Mouse (Mus musculus) stomach, embryonic 15.5 days (tissue): ENCODE measurements at regions not wholly inside any gene's neighbourhood (a gene's known extent, or its start where the extent isn't known, plus 50 kb on each side); places are given as distances from the start of the nearest gene placed in this dataset.

ENCODE experiments used
- ATAC-seq: fragments of 200-750 bp; cut with Nextera tagmentation; 2 replicates; pipeline ENCODE4 v1.8.0; 2017; ENCODE audit warnings: low read depth, moderate number of reproducible peaks, moderate TSS enrichment; ENCODE audit not compliant: insufficient read depth, low FRiP score
- H3K27ac ChIP-seq: fragments of 300-500 bp; sonication (generic); 2 replicates; pipeline ENCODE4 v1.5.1; 2015; ENCODE audit warnings: mild to moderate bottlenecking, inconsistent platforms
- H3K27me3 ChIP-seq: fragments of 300-500 bp; sonication (generic); replicated peaks from 2 replicates; pipeline ENCODE4 v1.6.1; 2015; ENCODE audit warnings: inconsistent platforms
- H3K36me3 ChIP-seq: fragments of 300-500 bp; sonication (generic); 2 replicates; pipeline ENCODE4 v1.6.1; 2015; ENCODE audit warnings: inconsistent platforms
- H3K4me1 ChIP-seq: fragments of 300-500 bp; sonication (generic); 2 replicates; pipeline ENCODE4 v1.6.1; 2015; ENCODE audit warnings: inconsistent platforms
- H3K4me2 ChIP-seq: fragments of 300-500 bp; sonication (generic); 2 replicates; pipeline ENCODE4 v1.6.1; 2015; ENCODE audit warnings: mild to moderate bottlenecking, inconsistent platforms
- H3K4me3 ChIP-seq: fragments of 300-500 bp; sonication (generic); replicated peaks from 2 replicates; pipeline ENCODE4 v1.5.1; 2015; ENCODE audit warnings: inconsistent platforms
- H3K9ac ChIP-seq: fragments of 300-500 bp; sonication (generic); 2 replicates; pipeline ENCODE4 v1.6.1; 2015; ENCODE audit warnings: inconsistent platforms
- H3K9me3 ChIP-seq: fragments of 300-500 bp; sonication (generic); 2 replicates; pipeline ENCODE4 v1.6.1; 2016; ENCODE audit warnings: inconsistent platforms
- WGBS: fragments of 180-500 bp; shearing (Covaris S2); methylation state at CpG from one replicate; pipeline ENCODE4 v1.1.7; 2015; 5-methylcytosine and 5-hydroxymethylcytosine counted together

GRCm38 (mm10) chr12:92187133-92187482 is 338.2 kb upstream of the Sel1l start:
- H3K9ac ChIP-seq, result no peak overlapping the region
- H3K4me2 ChIP-seq, result no peak overlapping the region
- H3K4me1 ChIP-seq, result no peaks in the 10 kb centered on the region
- H3K27me3 ChIP-seq, result no peaks in the 10 kb centered on the region
- WGBS, result 40% methylated on average over 2 of the region's 2 CpGs
- no peak for ATAC-seq
- H3K27ac ChIP-seq, result no peak overlapping the region
- no peaks in the 10 kb centered on the region for H3K36me3 ChIP-seq
- no peaks in the 10 kb centered on the region for H3K9me3 ChIP-seq
- H3K4me3 ChIP-seq, result no peak overlapping the region

GRCm38 (mm10) chr12:92186448-92187132 is 337.6 kb upstream of the Sel1l start:
- Histone ChIP-seq H3K27ac (no peak overlapping the region), H3K36me3 (no peaks in the 10 kb centered on the region)
- 49% methylated on average over 6 of the region's 6 CpGs for WGBS

GRCm38 (mm10) chr12:92179292-92179691 is 330.3 kb upstream of the Sel1l start:
- WGBS, result 64% methylated on average over 5 of the region's 5 CpGs
- Histone ChIP-seq H3K36me3 (no peaks in the 10 kb centered on the region), H3K4me1 (no peaks in the 10 kb centered on the region), H3K4me2 (no peak overlapping the region), H3K27me3 (no peaks in the 10 kb centered on the region), H3K9ac (no peak overlapping the region), H3K27ac (no peak overlapping the region), H3K9me3 (no peaks in the 10 kb centered on the region), H3K4me3 (no peak overlapping the region)
- ATAC-seq, result no peak

More at GRCm38 (mm10) chr12:92186448-92187132, 337.6 kb upstream of the Sel1l start:
- Histone ChIP-seq H3K27me3 (no peaks in the 10 kb centered on the region), H3K4me2 (no peak overlapping the region), H3K9ac (no peak overlapping the region), H3K4me1 (no peaks in the 10 kb centered on the region), H3K4me3 (no peak overlapping the region), H3K9me3 (no peaks in the 10 kb centered on the region)
- ATAC-seq, result no peak

GRCm38 (mm10) chr12:92156726-92157125 is 307.8 kb upstream of the Sel1l start:
- Histone ChIP-seq H3K9me3 (no peaks in the 10 kb centered on the region), H3K9ac (no peak overlapping the region), H3K4me3 (no peak overlapping the region), H3K36me3 (no peaks in the 10 kb centered on the region), H3K27me3 (no peaks in the 10 kb centered on the region), H3K27ac (no peak overlapping the region), H3K4me2 (no peak overlapping the region), H3K4me1 (no peaks in the 10 kb centered on the region)
- ATAC-seq, result no peak

GRCm38 (mm10) chr12:92152922-92153235 is 303.9 kb upstream of the Sel1l start:
- no peaks in the 10 kb centered on the region for H3K36me3 ChIP-seq
- no peak for ATAC-seq
- no peak overlapping the region for H3K4me2 ChIP-seq
- H3K4me3 ChIP-seq, result no peak overlapping the region
- no peaks in the 10 kb centered on the region for H3K27me3 ChIP-seq
- H3K27ac ChIP-seq, result no peak overlapping the region
- WGBS, result 75% methylated on average over 2 of the region's 2 CpGs
- no peak overlapping the region for H3K9ac ChIP-seq
- no peaks in the 10 kb centered on the region for H3K9me3 ChIP-seq
- no peaks in the 10 kb centered on the region for H3K4me1 ChIP-seq

- Histone ChIP-seq H3K4me1 (no peaks in the 10 kb centered on the region), H3K27ac (no peak overlapping the region), H3K36me3 (no peaks in the 10 kb centered on the region), H3K4me2 (no peak overlapping the region), H3K9ac (no peak overlapping the region), H3K27me3 (no peaks in the 10 kb centered on the region), H3K9me3 (no peaks in the 10 kb centered on the region), H3K4me3 (no peak overlapping the region)
- ATAC-seq, result no peak
- 59% methylated on average over 4 of the region's 4 CpGs for WGBS
Measured at GRCm38 (mm10) chr12:92152043-92152921, 303.3 kb upstream of the Sel1l start.

- no peak overlapping the region for H3K4me3 ChIP-seq
- 67% methylated on average over 4 of the region's 4 CpGs for WGBS
- H3K9ac ChIP-seq, result no peak overlapping the region
- H3K4me1 ChIP-seq, result no peaks in the 10 kb centered on the region
- no peaks in the 10 kb centered on the region for H3K9me3 ChIP-seq
- no peak for ATAC-seq
- H3K36me3 ChIP-seq, result no peaks in the 10 kb centered on the region
- H3K27me3 ChIP-seq, result no peaks in the 10 kb centered on the region
- no peak overlapping the region for H3K27ac ChIP-seq
- no peak overlapping the region for H3K4me2 ChIP-seq
Measured at GRCm38 (mm10) chr12:92137539-92137938, 288.6 kb upstream of the Sel1l start.

- no peak for ATAC-seq
- H3K36me3 ChIP-seq, result no peaks in the 10 kb centered on the region
- no peak overlapping the region for H3K9ac ChIP-seq
- H3K9me3 ChIP-seq, result no peaks in the 10 kb centered on the region
- H3K27ac ChIP-seq, result no peak overlapping the region
- WGBS, result 78% methylated on average over 6 of the region's 6 CpGs
- no peak overlapping the region for H3K4me3 ChIP-seq
- H3K4me1 ChIP-seq, result no peaks in the 10 kb centered on the region
- no peaks in the 10 kb centered on the region for H3K27me3 ChIP-seq
- no peak overlapping the region for H3K4me2 ChIP-seq
Measured at GRCm38 (mm10) chr12:92127648-92128047, 278.7 kb upstream of the Sel1l start.

- H3K4me3 ChIP-seq, result no peak overlapping the region
- H3K27me3 ChIP-seq, result no peaks in the 10 kb centered on the region
- no peaks in the 10 kb centered on the region for H3K9me3 ChIP-seq
- H3K4me2 ChIP-seq, result no peak overlapping the region
- H3K36me3 ChIP-seq, result no peaks in the 10 kb centered on the region
- ATAC-seq, result peak; percentile 39; the same call in 1 of the 2 replicates
- no peaks in the 10 kb centered on the region for H3K4me1 ChIP-seq
- WGBS, result 53% methylated on average over 6 of the region's 6 CpGs
- H3K9ac ChIP-seq, result no peak overlapping the region
- H3K27ac ChIP-seq, result no peak overlapping the region
Measured at GRCm38 (mm10) chr12:92120164-92120815, 271.3 kb upstream of the Sel1l start.

- 60% methylated on average over 3 of the region's 3 CpGs for WGBS
- Histone ChIP-seq H3K9me3 (no peaks in the 10 kb centered on the region), H3K4me3 (no peak overlapping the region), H3K36me3 (no peaks in the 10 kb centered on the region), H3K4me2 (no peak overlapping the region), H3K9ac (no peak overlapping the region), H3K4me1 (no peaks in the 10 kb centered on the region), H3K27me3 (no peaks in the 10 kb centered on the region), H3K27ac (no peak overlapping the region)
- no peak for ATAC-seq
Measured at GRCm38 (mm10) chr12:92109615-92110014, 260.7 kb upstream of the Sel1l start.

- H3K9ac ChIP-seq, result no peak overlapping the region
- WGBS, result 84% methylated on average over 4 of the region's 4 CpGs
- H3K9me3 ChIP-seq, result no peaks in the 10 kb centered on the region
- no peaks in the 10 kb centered on the region for H3K27me3 ChIP-seq
- H3K27ac ChIP-seq, result no peak overlapping the region
- no peaks in the 10 kb centered on the region for H3K36me3 ChIP-seq
- ATAC-seq, result no peak
- H3K4me2 ChIP-seq, result no peak overlapping the region
- no peak overlapping the region for H3K4me3 ChIP-seq
- no peaks in the 10 kb centered on the region for H3K4me1 ChIP-seq
Measured at GRCm38 (mm10) chr12:92100080-92100479, 251.1 kb upstream of the Sel1l start.

- ATAC-seq, result peak; percentile 56; the same call in 1 of the 2 replicates
- Histone ChIP-seq H3K4me2 (no peak overlapping the region), H3K4me1 (no peaks in the 10 kb centered on the region), H3K9ac (no peak overlapping the region), H3K36me3 (no peaks in the 10 kb centered on the region), H3K4me3 (no peak overlapping the region), H3K27ac (no peak overlapping the region), H3K27me3 (no peaks in the 10 kb centered on the region), H3K9me3 (no peaks in the 10 kb centered on the region)
- WGBS, result 50% methylated on average over 10 of the region's 10 CpGs
Measured at GRCm38 (mm10) chr12:92092794-92093365, 243.9 kb upstream of the Sel1l start.
